Mouse (Mus musculus) yolk sac, embryonic 10.5 days (tissue): ENCODE measurements around the gene Junb.

Experiments used
- DNase-seq: peaks from one replicate; pipeline ENCODE4 v3.0.0-alpha.2; 2017; ENCODE audit warnings: low spot score

The Junb gene

GRCm38 (mm10) chr8:84987903-84988302 is 9.4 kb upstream of the Junb start:
- DNase-seq: no peak

- DNase-seq: no peak
Measured at GRCm38 (mm10) chr8:84987388-84987787, 8.9 kb upstream of the Junb start.

- DNase-seq: no peak
Measured at GRCm38 (mm10) chr8:84986379-84986945, 7.9 kb upstream of the Junb start.

- peak; percentile 93 for DNase-seq
Measured at GRCm38 (mm10) chr8:84985684-84986378, 7.3 kb upstream of the Junb start.

- no peak for DNase-seq
Measured at GRCm38 (mm10) chr8:84985049-84985683, 6.6 kb upstream of the Junb start.

- peak; percentile 83 for DNase-seq
Measured at GRCm38 (mm10) chr8:84984294-84985048, 6.0 kb upstream of the Junb start.

- no peak for DNase-seq
Measured at GRCm38 (mm10) chr8:84982499-84983011, 4.0 kb upstream of the Junb start.

- DNase-seq: no peak
Measured at GRCm38 (mm10) chr8:84981644-84982498, 3.4 kb upstream of the Junb start.

- no peak for DNase-seq
Measured at GRCm38 (mm10) chr8:84980622-84981358, 2.3 kb upstream of the Junb start.

GRCm38 (mm10) chr8:84979599-84980421 is 1.3 kb upstream of the Junb start:
- peak; percentile 89 for DNase-seq

- DNase-seq: peak; percentile 71
Measured at GRCm38 (mm10) chr8:84977435-84978247, 877 bp downstream of the Junb start.

GRCm38 (mm10) chr8:84976763-84977434 is 1.6 kb downstream of the Junb start:
- DNase-seq: no peak

GRCm38 (mm10) chr8:84976031-84976762 is 2.3 kb downstream of the Junb start:
- DNase-seq: peak; percentile 92

GRCm38 (mm10) chr8:84975434-84975833 is 3.1 kb downstream of the Junb start:
- DNase-seq: peak; percentile 46

GRCm38 (mm10) chr8:84974543-84975142 is 3.9 kb downstream of the Junb start:
- no peak for DNase-seq

GRCm38 (mm10) chr8:84973803-84974542 is 4.5 kb downstream of the Junb start:
- peak; percentile 48 for DNase-seq

- no peak for DNase-seq
Measured at GRCm38 (mm10) chr8:84973079-84973478, 5.4 kb downstream of the Junb start.
